Mouse (Mus musculus): ENCODE data around the gene Sdf2l1. TPM values are rescaled to one million over a fixed set of nuclear protein-coding genes. Genes with fewer than 3 reads are reported as not detected.

Gene Sdf2l1
- total and polyA plus RNA-seq, 2 experiments from 2014 or later, result 11.8 to 18.6 TPM

DNA sequence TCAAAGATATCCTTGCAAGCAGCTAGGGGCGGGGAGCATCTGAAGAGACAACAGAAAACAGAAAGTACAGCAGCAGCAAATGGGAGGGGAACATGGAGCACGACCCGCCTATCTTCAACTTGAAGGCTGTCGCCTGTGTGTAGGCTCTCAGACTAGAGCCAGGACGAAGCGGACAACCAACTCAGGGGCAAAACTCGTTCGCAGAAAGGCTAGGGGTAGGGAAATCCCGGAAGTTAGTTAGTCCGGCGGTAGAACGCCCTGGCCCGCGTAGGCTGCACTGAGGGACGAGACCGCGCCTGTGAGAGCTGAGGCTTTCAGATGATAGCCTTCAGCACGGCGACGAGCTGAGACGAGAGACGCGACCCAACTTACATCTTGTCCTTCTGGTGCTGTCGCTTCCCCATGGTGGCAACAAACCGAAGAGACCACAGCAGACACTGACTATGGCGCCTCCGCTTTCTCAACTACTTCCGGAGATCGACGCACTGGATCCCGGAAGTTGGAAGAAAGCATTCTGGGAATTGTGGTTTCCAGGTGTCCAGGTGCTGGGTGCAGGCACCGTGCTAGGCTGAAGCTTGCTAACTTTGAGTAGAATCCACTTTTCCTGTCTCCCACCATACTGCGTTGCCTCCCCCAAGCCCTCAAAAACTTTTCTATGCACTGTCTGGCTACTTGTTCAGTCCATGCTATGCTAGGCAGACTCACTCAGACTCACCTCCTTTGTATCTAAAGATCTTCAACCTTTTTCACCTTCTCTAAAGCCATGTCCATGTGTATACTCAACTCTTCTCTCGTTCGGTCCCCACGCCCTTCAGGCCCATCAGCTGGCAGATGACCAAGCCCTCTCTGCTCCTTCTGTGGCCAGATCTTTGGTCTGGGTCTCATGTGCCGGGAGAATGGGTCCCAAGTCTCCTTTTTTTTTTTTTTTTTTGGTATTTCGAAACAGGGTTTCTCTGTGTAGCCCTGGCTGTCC is 21.1 kb downstream of the Sdf2l1 start, which contains the start of gene Ppil2:
Ppil2 (minus strand) TSS at position 487 of the 973 bp plus-strand sequence.
- peak within 1 kb of the TSS; percentile 63 for H3K4me2 ChIP-seq (ENCODE audit: low read depth, low read length, poor library complexity, severe bottlenecking)
- H3K4me3 ChIP-seq (ENCODE audit: low read depth, low read length), result peak within 1 kb of the TSS; percentile 87
- H3K4me1 ChIP-seq (ENCODE audit: insufficient read depth, low read length), result peaks cover 7% of the 10 kb centered on the region; the same call in 1 of the 2 replicates
- H3K27ac ChIP-seq (ENCODE audit: low read depth, low read length), result peak within 1 kb of the TSS; percentile 57; the same call in 1 of the 2 replicates
- peak; percentile 85 for ATAC-seq (ENCODE audit: low FRiP score)
- peak; percentile 87 for DNase-seq (ENCODE audit: low spot score)
- H3K27me3 ChIP-seq (ENCODE audit: insufficient read depth, low read length), result no peaks in the 10 kb centered on the region
- H3K9me3 ChIP-seq (ENCODE audit: low read length), result no peaks in the 10 kb centered on the region
- H3K9ac ChIP-seq (replicated peaks; ENCODE audit: low read length, poor library complexity, severe bottlenecking), result peak within 1 kb of the TSS; percentile 65
- H3K36me3 ChIP-seq (ENCODE audit: insufficient read depth, low read length), result peaks cover 2% of the 10 kb centered on the region; the same call in 1 of the 2 replicates
- no peak for TF ChIP-seq CTCF (IDR thresholded peaks at IDR 0.05)
- 8% methylated on average over 38 of the region's 38 CpGs for WGBS

DNA sequence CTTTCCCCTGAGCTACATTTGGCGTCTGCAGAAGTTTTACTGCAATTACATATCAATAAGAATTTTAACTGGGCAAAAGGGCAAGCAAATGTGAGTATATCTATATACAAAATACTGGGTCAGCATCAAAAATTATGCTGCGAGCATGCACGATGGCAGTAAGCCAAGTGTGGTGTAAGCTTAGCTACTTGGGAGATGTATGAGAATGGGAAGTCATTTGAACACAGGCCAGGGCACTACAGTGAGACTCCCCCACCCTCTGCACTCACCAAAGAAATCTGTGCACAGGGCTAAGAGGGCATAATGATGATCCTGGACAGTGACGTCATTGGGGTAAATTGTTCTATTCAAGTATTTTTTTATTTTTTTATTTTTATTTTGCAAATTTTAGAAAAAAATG is 27.6 kb downstream of the Sdf2l1 start:
- WGBS, result 79% methylated on average over 4 of the region's 4 CpGs

DNA sequence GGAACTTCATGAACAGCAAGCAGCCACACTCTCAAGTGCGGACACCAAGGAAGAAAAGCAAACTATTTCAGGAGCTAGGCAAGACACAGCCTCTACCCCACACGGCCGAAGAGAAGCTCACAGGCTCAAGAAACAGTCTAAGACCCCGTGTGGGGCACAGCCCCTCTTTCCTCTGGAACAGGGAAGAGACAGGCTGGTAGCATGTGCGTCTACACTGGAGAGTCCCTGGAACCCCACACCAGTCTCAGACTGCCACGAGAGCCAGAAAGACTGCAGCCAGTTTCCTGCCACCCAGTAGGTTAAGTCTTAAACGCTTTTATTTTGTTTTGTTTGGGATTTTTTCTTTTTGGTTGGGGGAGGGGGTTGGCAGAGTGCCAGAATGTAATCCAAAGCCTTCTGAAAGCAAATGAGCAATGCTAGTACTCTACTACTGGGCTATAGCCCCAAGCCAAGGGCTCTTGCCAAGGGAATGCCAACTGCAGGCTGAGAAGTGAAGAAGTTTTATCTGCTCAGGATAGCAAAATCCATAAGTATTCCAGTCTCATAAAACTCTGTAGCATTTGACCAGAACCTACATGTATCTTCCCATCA is 29.5 kb downstream of the Sdf2l1 start:
- H3K9me3 ChIP-seq (ENCODE audit: low read length), result no peaks in the 10 kb centered on the region
- TF ChIP-seq CTCF (IDR thresholded peaks at IDR 0.05), result no peak
- ATAC-seq (ENCODE audit: low FRiP score) (no peak), DNase-seq (ENCODE audit: low spot score) (peak; percentile 52)
- H3K27me3 ChIP-seq (ENCODE audit: insufficient read depth, low read length), result no peaks in the 10 kb centered on the region
- WGBS, result 63% methylated on average over 7 of the region's 7 CpGs
- H3K27ac ChIP-seq (ENCODE audit: low read depth, low read length), result no peak overlapping the region
- H3K4me3 ChIP-seq (ENCODE audit: low read depth, low read length), result no peak overlapping the region
- H3K9ac ChIP-seq (replicated peaks; ENCODE audit: low read length, poor library complexity, severe bottlenecking), result no peak overlapping the region
- no peaks in the 10 kb centered on the region for H3K4me1 ChIP-seq (ENCODE audit: insufficient read depth, low read length)
- peaks cover 30% of the 10 kb centered on the region for H3K36me3 ChIP-seq (ENCODE audit: insufficient read depth, low read length)
- H3K4me2 ChIP-seq (ENCODE audit: low read depth, low read length, poor library complexity, severe bottlenecking), result no peak overlapping the region

More for the DNA sequence above, 27.6 kb downstream of the Sdf2l1 start:
- DNase-seq (ENCODE audit: low spot score) (no peak), ATAC-seq (ENCODE audit: low FRiP score) (no peak)
- Histone ChIP-seq H3K9me3 (ENCODE audit: low read length) (no peaks in the 10 kb centered on the region), H3K9ac (replicated peaks; ENCODE audit: low read length, poor library complexity, severe bottlenecking) (no peak overlapping the region), H3K27ac (ENCODE audit: low read depth, low read length) (no peak overlapping the region), H3K4me2 (ENCODE audit: low read depth, low read length, poor library complexity, severe bottlenecking) (no peak overlapping the region), H3K27me3 (ENCODE audit: insufficient read depth, low read length) (no peaks in the 10 kb centered on the region), H3K4me3 (ENCODE audit: low read depth, low read length) (no peak overlapping the region), H3K4me1 (ENCODE audit: insufficient read depth, low read length) (peaks cover under 1% of the 10 kb centered on the region; the same call in 1 of the 2 replicates), H3K36me3 (ENCODE audit: insufficient read depth, low read length) (peaks cover 24% of the 10 kb centered on the region)
- TF ChIP-seq CTCF (IDR thresholded peaks at IDR 0.05), result no peak

DNA sequence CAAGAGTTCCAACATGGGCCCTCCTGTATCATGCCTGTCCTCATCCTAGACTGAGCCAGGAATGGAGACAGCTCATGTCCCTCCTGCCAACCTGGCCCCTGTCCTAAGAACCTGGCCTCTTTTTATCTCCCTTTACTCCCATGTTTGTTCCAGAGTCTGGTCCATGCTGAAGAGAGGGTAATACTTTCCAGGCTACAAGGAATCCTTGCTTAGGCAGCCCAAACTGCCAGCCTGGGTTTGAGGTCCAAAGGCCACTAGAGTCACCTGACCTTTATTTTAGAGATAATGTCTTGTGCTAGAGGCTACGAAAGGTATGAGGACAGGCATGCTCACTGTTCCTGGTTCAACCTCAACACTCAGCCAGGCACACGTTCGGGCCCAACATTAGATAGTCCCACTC is 35.2 kb downstream of the Sdf2l1 start:
- Histone ChIP-seq H3K9ac (replicated peaks; ENCODE audit: low read length, poor library complexity, severe bottlenecking) (no peak overlapping the region), H3K4me2 (ENCODE audit: low read depth, low read length, poor library complexity, severe bottlenecking) (no peak overlapping the region), H3K4me1 (ENCODE audit: insufficient read depth, low read length) (no peaks in the 10 kb centered on the region), H3K27me3 (ENCODE audit: insufficient read depth, low read length) (no peaks in the 10 kb centered on the region), H3K4me3 (ENCODE audit: low read depth, low read length) (no peak overlapping the region), H3K27ac (ENCODE audit: low read depth, low read length) (no peak overlapping the region), H3K36me3 (ENCODE audit: insufficient read depth, low read length) (peaks cover 52% of the 10 kb centered on the region), H3K9me3 (ENCODE audit: low read length) (no peaks in the 10 kb centered on the region)
- no peak for TF ChIP-seq CTCF (IDR thresholded peaks at IDR 0.05)
- ATAC-seq (ENCODE audit: low FRiP score) (no peak), DNase-seq (ENCODE audit: low spot score) (no peak)
- 96% methylated on average over 3 of the region's 3 CpGs for WGBS

DNA sequence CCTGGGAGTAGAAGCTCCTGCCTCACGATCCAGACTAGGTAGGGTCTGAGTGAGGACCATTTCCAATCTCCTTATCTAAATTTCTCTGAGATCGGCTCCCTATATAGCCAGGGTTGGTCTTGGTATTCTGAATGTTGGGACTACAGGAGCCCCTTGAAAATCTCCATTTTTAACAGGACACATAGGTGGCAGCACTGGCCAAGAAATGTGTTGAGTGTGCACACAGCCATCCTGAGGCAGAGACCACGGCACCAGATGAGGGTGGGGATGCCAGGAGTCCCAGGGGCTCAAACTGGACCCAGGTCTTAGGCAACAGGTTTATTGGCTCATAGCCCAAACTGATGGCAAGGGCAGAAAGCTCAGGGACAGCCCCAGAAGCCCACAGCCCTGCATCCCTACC is 43.8 kb downstream of the Sdf2l1 start:
- H3K36me3 ChIP-seq (ENCODE audit: insufficient read depth, low read length), result peaks cover 71% of the 10 kb centered on the region

More for the DNA sequence above, 43.8 kb downstream of the Sdf2l1 start:
- peak; percentile 53 for DNase-seq (ENCODE audit: low spot score)
- no peaks in the 10 kb centered on the region for H3K9me3 ChIP-seq (ENCODE audit: low read length)
- 69% methylated on average over 3 of the region's 3 CpGs for WGBS
- no peak overlapping the region for H3K4me2 ChIP-seq (ENCODE audit: low read depth, low read length, poor library complexity, severe bottlenecking)
- ATAC-seq (ENCODE audit: low FRiP score), result 0 out of 2 replicates have a peak, but pooled peaks have one; percentile 21
- no peaks in the 10 kb centered on the region for H3K4me1 ChIP-seq (ENCODE audit: insufficient read depth, low read length)
- TF ChIP-seq CTCF (IDR thresholded peaks at IDR 0.05), result peak; percentile 60
- H3K4me3 ChIP-seq (ENCODE audit: low read depth, low read length), result no peak overlapping the region
- H3K27me3 ChIP-seq (ENCODE audit: insufficient read depth, low read length), result no peaks in the 10 kb centered on the region
- no peak overlapping the region for H3K9ac ChIP-seq (replicated peaks; ENCODE audit: low read length, poor library complexity, severe bottlenecking)
- no peak overlapping the region; the same call in 1 of the 2 replicates for H3K27ac ChIP-seq (ENCODE audit: low read depth, low read length)
